Mouse (Mus musculus): ENCODE measurements around the gene Olfr850. TPM values are rescaled to one million over a fixed set of nuclear protein-coding genes. Genes with fewer than 3 reads are reported as not detected.

Olfr850 gene
- total RNA-seq (2021) = not detected
- long read RNA-seq, experiment 1 = 0 reads
- long read RNA-seq, experiment 2 = 0 reads

DNA sequence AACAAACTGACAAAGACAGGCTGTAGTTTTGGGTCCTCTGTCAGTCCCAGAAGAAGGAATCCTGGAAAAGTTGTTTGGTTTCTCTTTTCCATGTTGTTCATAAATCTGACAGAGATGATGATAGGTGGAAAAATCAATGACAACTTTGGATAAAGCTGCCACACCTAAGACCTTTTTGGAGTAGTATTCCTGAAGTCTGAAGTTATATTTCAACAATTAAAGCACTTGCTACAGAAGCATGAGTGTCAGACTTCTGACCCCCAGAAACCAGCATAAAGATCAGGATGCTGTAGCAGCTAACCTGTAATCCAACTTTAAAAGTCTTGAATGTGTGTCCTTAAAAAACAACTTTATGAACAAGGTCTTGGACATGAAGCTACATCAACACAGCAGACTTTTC is at the start of gene Olfr850:
Gene Olfr850, minus strand, starts transcription at position 101 of the 400 bp plus-strand sequence.
- DNase-seq = no peak

DNA sequence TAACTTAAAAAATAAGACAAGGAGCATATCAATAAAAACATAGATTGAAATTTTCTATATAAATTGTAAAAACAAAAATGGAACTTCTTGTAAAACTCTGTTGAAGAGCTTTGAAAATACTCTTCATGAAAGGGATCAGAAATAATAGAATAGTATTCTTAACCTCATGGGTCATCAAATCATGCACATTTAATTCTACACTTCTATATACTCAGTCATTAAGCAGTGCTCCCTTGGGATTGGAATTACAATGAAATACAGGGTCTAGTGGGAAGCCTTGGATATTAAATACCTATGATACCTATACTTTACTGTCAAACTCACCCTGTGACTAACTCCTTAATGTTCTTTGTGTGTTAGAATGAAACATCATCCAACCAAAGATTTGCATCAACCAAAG is 14.9 kb upstream of the Olfr850 start, which contains the start of gene Olfr851:
Gene Olfr851, plus strand, starts transcription at position 301 of the 400 bp plus-strand sequence.
- no peak for DNase-seq

DNA sequence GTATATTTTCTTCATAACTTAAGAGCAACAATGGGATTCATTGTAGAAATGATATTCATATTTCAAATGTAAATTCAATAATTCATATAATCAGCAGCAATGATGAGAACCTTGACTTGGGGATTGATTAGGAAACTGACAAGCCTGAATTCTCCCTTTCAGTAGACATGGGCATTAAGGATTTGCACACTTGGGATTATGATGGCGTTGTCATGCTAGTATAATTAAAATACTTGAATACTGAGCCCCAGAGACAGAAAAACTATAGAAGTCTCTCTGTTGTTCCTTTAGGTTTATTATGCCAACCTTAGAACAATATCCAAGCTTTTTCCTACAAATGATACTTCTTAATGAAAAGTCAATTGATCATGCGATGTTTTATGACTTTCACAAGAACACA is 38.1 kb downstream of the Olfr850 start, which contains the start of gene Olfr849:
Gene Olfr849, plus strand, starts transcription at position 301 of the 400 bp plus-strand sequence.
- DNase-seq = no peak

Other genes starting within 250 kb of the Olfr850 start
- not detected for gene Olfr843, start 226.3 kb downstream of the Olfr850 start, total RNA-seq (2021)
- not detected for gene Olfr844, start 161.9 kb downstream of the Olfr850 start, total RNA-seq (2021)
- not detected for gene Olfr845, start 141.8 kb downstream of the Olfr850 start, total RNA-seq (2021)
- not detected for gene Olfr846, start 114.2 kb downstream of the Olfr850 start, total RNA-seq (2021)
- not detected for gene Olfr847, start 99.6 kb downstream of the Olfr850 start, total RNA-seq (2021)
- gene Olfr849, start 38.0 kb downstream of the Olfr850 start, total RNA-seq (2021) = not detected
- not detected for gene Olfr851, start 15.0 kb upstream of the Olfr850 start, total RNA-seq (2021)
- gene Olfr853, start 62.8 kb upstream of the Olfr850 start, total RNA-seq (2021) = not detected
- not detected for gene Olfr854, start 89.1 kb upstream of the Olfr850 start, total RNA-seq (2021)
- not detected for gene Olfr855, start 104.4 kb upstream of the Olfr850 start, total RNA-seq (2021)
- 10 to 100 TPM; 15.6 to 19.0 TPM for gene Zfp317, start 143.9 kb upstream of the Olfr850 start, total RNA-seq (2021)
- not detected for gene Olfr857, start 231.2 kb upstream of the Olfr850 start, total RNA-seq (2021)

Measured in adrenal gland, postnatal 10 days (tissue).